Mouse (Mus musculus): ENCODE data around the gene Olfr521. TPM values are rescaled to one million over a fixed set of nuclear protein-coding genes. Genes with fewer than 3 reads are reported as not detected.
"Not testable (repeated sequence)": the region's sequence is repeated elsewhere in the genome, so short reads cannot be mapped to it uniquely, and the experiment has no call there.

The Olfr521 gene
- polyA plus RNA-seq, 1 experiment = not detected

GRCm38 (mm10) chr7:99799118-99799517 is 35.8 kb downstream of the Olfr521 start:
- H3K4me1 ChIP-seq (ENCODE audit: control insufficient read depth) = peaks cover 70% of the 10 kb centered on the region
- peaks cover 32% of the 10 kb centered on the region for H3K27me3 ChIP-seq (ENCODE audit: control insufficient read depth)
- H3K4me3 ChIP-seq (replicated peaks) = no peak overlapping the region
- peaks cover 12% of the 10 kb centered on the region for H3K9me3 ChIP-seq (ENCODE audit: control insufficient read depth, low read length)
- peaks cover 12% of the 10 kb centered on the region for H3K36me3 ChIP-seq (ENCODE audit: control insufficient read depth)
- TF ChIP-seq TAL1 (IDR thresholded peaks at IDR 0.05; ENCODE audit: low read length) (no peak), GATA1 (IDR thresholded peaks at IDR 0.05; ENCODE audit: low read length) (no peak)

- peak overlapping the region; percentile 43 for H3K4me3 ChIP-seq (replicated peaks)
- no peak for TF ChIP-seq TAL1 (IDR thresholded peaks at IDR 0.05; ENCODE audit: low read length)
- TF ChIP-seq GATA1 (IDR thresholded peaks at IDR 0.05; ENCODE audit: low read length) = no peak
- peaks cover 34% of the 10 kb centered on the region for H3K36me3 ChIP-seq (ENCODE audit: control insufficient read depth)
- peaks cover 95% of the 10 kb centered on the region for H3K4me1 ChIP-seq (ENCODE audit: control insufficient read depth)
- peaks cover 12% of the 10 kb centered on the region for H3K9me3 ChIP-seq (ENCODE audit: control insufficient read depth, low read length)
- H3K27me3 ChIP-seq (ENCODE audit: control insufficient read depth) = no peaks in the 10 kb centered on the region; the same call in 1 of the 2 replicates
Measured at GRCm38 (mm10) chr7:99803535-99803934, 40.2 kb downstream of the Olfr521 start.

- not testable (repeated sequence) for H3K27me3 ChIP-seq (ENCODE audit: control insufficient read depth)
- Histone ChIP-seq H3K36me3 (ENCODE audit: control insufficient read depth) (peaks cover 39% of the 10 kb centered on the region), H3K9me3 (ENCODE audit: control insufficient read depth, low read length) (peaks cover 12% of the 10 kb centered on the region), H3K4me1 (ENCODE audit: control insufficient read depth) (peaks cover 94% of the 10 kb centered on the region), H3K4me3 (replicated peaks) (peak overlapping the region; percentile 20)
Measured at GRCm38 (mm10) chr7:99804033-99804432, 40.7 kb downstream of the Olfr521 start.

GRCm38 (mm10) chr7:99805340-99805739 is 42.0 kb downstream of the Olfr521 start:
- Histone ChIP-seq H3K36me3 (ENCODE audit: control insufficient read depth) (peaks cover 52% of the 10 kb centered on the region), H3K4me1 (ENCODE audit: control insufficient read depth) (peaks cover 89% of the 10 kb centered on the region), H3K9me3 (ENCODE audit: control insufficient read depth, low read length) (peaks cover 12% of the 10 kb centered on the region), H3K4me3 (replicated peaks) (no peak overlapping the region), H3K27me3 (ENCODE audit: control insufficient read depth) (no peaks in the 10 kb centered on the region; the same call in 1 of the 2 replicates)
- TF ChIP-seq GATA1 (IDR thresholded peaks at IDR 0.05; ENCODE audit: low read length) = no peak
- no peak for TF ChIP-seq TAL1 (IDR thresholded peaks at IDR 0.05; ENCODE audit: low read length)

GRCm38 (mm10) chr7:99807043-99807442 is 43.7 kb downstream of the Olfr521 start:
- H3K27me3 ChIP-seq (ENCODE audit: control insufficient read depth); H3K4me3 ChIP-seq (replicated peaks); H3K9me3 ChIP-seq (ENCODE audit: control insufficient read depth, low read length): not testable (repeated sequence)
- Histone ChIP-seq H3K36me3 (ENCODE audit: control insufficient read depth) (peaks cover 65% of the 10 kb centered on the region), H3K4me1 (ENCODE audit: control insufficient read depth) (peaks cover 90% of the 10 kb centered on the region)

- Histone ChIP-seq H3K4me1 (ENCODE audit: control insufficient read depth) (peaks cover 77% of the 10 kb centered on the region), H3K27me3 (ENCODE audit: control insufficient read depth) (no peaks in the 10 kb centered on the region; the same call in 1 of the 2 replicates), H3K4me3 (replicated peaks) (no peak overlapping the region), H3K9me3 (ENCODE audit: control insufficient read depth, low read length) (peaks cover 4% of the 10 kb centered on the region), H3K36me3 (ENCODE audit: control insufficient read depth) (peaks cover 93% of the 10 kb centered on the region)
- TF ChIP-seq TAL1 (IDR thresholded peaks at IDR 0.05; ENCODE audit: low read length) (no peak), GATA1 (IDR thresholded peaks at IDR 0.05; ENCODE audit: low read length) (no peak)
Measured at GRCm38 (mm10) chr7:99810814-99811213, 47.5 kb downstream of the Olfr521 start.

GRCm38 (mm10) chr7:99811661-99812060 is 48.4 kb downstream of the Olfr521 start:
- TF ChIP-seq GATA1 (IDR thresholded peaks at IDR 0.05; ENCODE audit: low read length) (no peak), TAL1 (IDR thresholded peaks at IDR 0.05; ENCODE audit: low read length) (no peak)
- Histone ChIP-seq H3K27me3 (ENCODE audit: control insufficient read depth) (no peaks in the 10 kb centered on the region; the same call in 1 of the 2 replicates), H3K36me3 (ENCODE audit: control insufficient read depth) (peaks cover 96% of the 10 kb centered on the region), H3K4me1 (ENCODE audit: control insufficient read depth) (peaks cover 72% of the 10 kb centered on the region), H3K4me3 (replicated peaks) (no peak overlapping the region), H3K9me3 (ENCODE audit: control insufficient read depth, low read length) (peaks cover 4% of the 10 kb centered on the region)

GRCm38 (mm10) chr7:99813394-99813793 is 50.1 kb downstream of the Olfr521 start:
- Histone ChIP-seq H3K9me3 (ENCODE audit: control insufficient read depth, low read length) (peaks cover 4% of the 10 kb centered on the region), H3K36me3 (ENCODE audit: control insufficient read depth) (peaks cover 97% of the 10 kb centered on the region), H3K27me3 (ENCODE audit: control insufficient read depth) (no peaks in the 10 kb centered on the region; the same call in 1 of the 2 replicates), H3K4me1 (ENCODE audit: control insufficient read depth) (peaks cover 60% of the 10 kb centered on the region), H3K4me3 (replicated peaks) (no peak overlapping the region)
- TF ChIP-seq TAL1 (IDR thresholded peaks at IDR 0.05; ENCODE audit: low read length) = no peak
- no peak for TF ChIP-seq GATA1 (IDR thresholded peaks at IDR 0.05; ENCODE audit: low read length)

- Histone ChIP-seq H3K4me1 (ENCODE audit: control insufficient read depth) (peaks cover 39% of the 10 kb centered on the region), H3K36me3 (ENCODE audit: control insufficient read depth) (peaks cover 78% of the 10 kb centered on the region)
- H3K9me3 ChIP-seq (ENCODE audit: control insufficient read depth, low read length); H3K4me3 ChIP-seq (replicated peaks); H3K27me3 ChIP-seq (ENCODE audit: control insufficient read depth): not testable (repeated sequence)
Measured at GRCm38 (mm10) chr7:99818181-99818725, 54.9 kb downstream of the Olfr521 start.

Other genes with a start within 250 kb of the Olfr521 start
- gene Arrb1, start 228.0 kb upstream of the Olfr521 start, polyA plus RNA-seq (2012) = 28.5 and 33.1 TPM in 2 replicates
- 0.01 TPM in 2 replicates for gene Tpbgl, start 136.4 kb upstream of the Olfr521 start, polyA plus RNA-seq (2012)
- 0.02 TPM in 1 of 2 replicates, not detected in the other for gene Slco2b1, start 52.2 kb upstream of the Olfr521 start, polyA plus RNA-seq (2012)
- gene Olfr520, start 33.2 kb upstream of the Olfr521 start, polyA plus RNA-seq (2012) = not detected in 2 replicates
- gene Neu3, start 64.9 kb downstream of the Olfr521 start, polyA plus RNA-seq (2012) = 0.39 and 0.51 TPM in 2 replicates
- 0.03 TPM in 1 of 2 replicates, not detected in the other for gene Xrra1, start 95.6 kb downstream of the Olfr521 start, polyA plus RNA-seq (2012)
- 2.5 and 5.9 TPM in 2 replicates for gene Spcs2, start 100.0 kb downstream of the Olfr521 start, polyA plus RNA-seq (2012)
- 0.08 and 0.13 TPM in 2 replicates for gene Rnf169, start 216.9 kb downstream of the Olfr521 start, polyA plus RNA-seq (2012)
- gene Chrdl2, start 242.7 kb downstream of the Olfr521 start, polyA plus RNA-seq (2012) = not detected in 2 replicates